In genomic region chr2:38477497-38477873, GRCm38 (mm10) we compare ENCODE assay signal across 27 mouse cellular contexts. TPM values are rescaled to one million over a fixed set of nuclear protein-coding genes. Genes with fewer than 3 reads are reported as not detected.
DNase-seq lines count a peak whose midpoint lies in the region; ATAC-seq lines count a peak whose summit lies in the region.
"Had no signal": no experiment of that assay in that cellular context is flagged by ENCODE, and none has a peak within 500 bp of the region (broad histone marks: within the 10 kb centered on the region; RNA-seq: fewer than 3 reads in every experiment).

No protein-coding gene starts in this region.

- H3K27me3 ChIP-seq in hindbrain, embryonic 13.5 days: no peaks in the 10 kb centered on the region
- H3K27me3 ChIP-seq in hindbrain, embryonic 11.5 days (ENCODE audit: control insufficient read depth, insufficient read depth, low read length): no peaks in the 10 kb centered on the region
- no peaks in the 10 kb centered on the region for H3K27me3 ChIP-seq in hindbrain, embryonic 16.5 days (replicated peaks; ENCODE audit: control insufficient read depth, insufficient read depth, low read length)
- H3K27me3 ChIP-seq in neural tube, embryonic 13.5 days: no peaks in the 10 kb centered on the region
- no peaks in the 10 kb centered on the region for H3K27me3 ChIP-seq in heart, embryonic 11.5 days (ENCODE audit: control insufficient read depth, insufficient read depth, low read length)
- H3K27me3 ChIP-seq in heart, embryonic 10.5 days (ENCODE audit: insufficient read depth, poor library complexity, severe bottlenecking): no peaks in the 10 kb centered on the region
- H3K27me3 ChIP-seq: CH12.LX; forebrain, embryonic 13.5 days; heart, embryonic 12.5 days; heart, embryonic 15.5 days; hindbrain, embryonic 15.5 days; Patski had no signal

- no peak overlapping the region for H3K27ac ChIP-seq in hindbrain, embryonic 13.5 days
- no peak overlapping the region for H3K27ac ChIP-seq in hindbrain, embryonic 11.5 days (ENCODE audit: low read depth, low read length)
- H3K27ac ChIP-seq in hindbrain, embryonic 16.5 days (ENCODE audit: low read depth, low read length): no peak overlapping the region
- H3K27ac ChIP-seq in neural tube, embryonic 13.5 days (replicated peaks): peak overlapping the region; percentile 68; the same call in 1 of the 2 replicates
- H3K27ac ChIP-seq in heart, embryonic 11.5 days (ENCODE audit: low read depth, low read length): no peak overlapping the region
- H3K27ac ChIP-seq in heart, embryonic 10.5 days: no peak overlapping the region
- H3K27ac ChIP-seq: forebrain, embryonic 10.5 days; forebrain, embryonic 13.5 days; heart, adult 2 months; heart, embryonic 15.5 days had no signal

- H3K4me3 ChIP-seq in hindbrain, embryonic 13.5 days: no peak overlapping the region
- H3K4me3 ChIP-seq in hindbrain, embryonic 11.5 days (ENCODE audit: low read depth, low read length): no peak overlapping the region
- H3K4me3 ChIP-seq in hindbrain, embryonic 16.5 days (ENCODE audit: low read length): no peak overlapping the region
- no peak overlapping the region for H3K4me3 ChIP-seq in neural tube, embryonic 13.5 days
- H3K4me3 ChIP-seq in heart, embryonic 11.5 days (ENCODE audit: low read depth, low read length): no peak overlapping the region
- no peak overlapping the region for H3K4me3 ChIP-seq in heart, embryonic 10.5 days
- H3K4me3 ChIP-seq: forebrain, embryonic 10.5 days; forebrain, embryonic 13.5 days; heart, adult 2 months; heart, embryonic 12.5 days; heart, embryonic 15.5 days; hindbrain, embryonic 15.5 days had no signal

- WGBS in hindbrain, embryonic 13.5 days: 76% methylated on average over 9 of the region's 9 CpGs
- WGBS in hindbrain, embryonic 11.5 days: 84% methylated on average over 9 of the region's 9 CpGs
- WGBS in hindbrain, embryonic 16.5 days: 67% methylated on average over 9 of the region's 9 CpGs
- WGBS in neural tube, embryonic 13.5 days: 43% methylated on average over 9 of the region's 9 CpGs
- 90% methylated on average over 9 of the region's 9 CpGs for WGBS in heart, embryonic 11.5 days (ENCODE audit: insufficient replicate concordance)
- WGBS in heart, embryonic 10.5 days: 85% methylated on average over 9 of the region's 9 CpGs

- H3K4me2 ChIP-seq in hindbrain, embryonic 13.5 days: no peak overlapping the region
- H3K4me2 ChIP-seq in hindbrain, embryonic 11.5 days (replicated peaks; ENCODE audit: low read depth, low read length): no peak overlapping the region
- no peak overlapping the region for H3K4me2 ChIP-seq in hindbrain, embryonic 16.5 days (ENCODE audit: low read length)
- H3K4me2 ChIP-seq in neural tube, embryonic 13.5 days: no peak overlapping the region
- no peak overlapping the region for H3K4me2 ChIP-seq in heart, embryonic 11.5 days
- H3K4me2 ChIP-seq: forebrain, embryonic 13.5 days; heart, embryonic 12.5 days; heart, embryonic 15.5 days; hindbrain, embryonic 15.5 days had no signal

- H3K9ac ChIP-seq in hindbrain, embryonic 13.5 days: no peak overlapping the region
- no peak overlapping the region for H3K9ac ChIP-seq in hindbrain, embryonic 11.5 days (ENCODE audit: low read depth, low read length)
- no peak overlapping the region for H3K9ac ChIP-seq in hindbrain, embryonic 16.5 days (ENCODE audit: low read depth, low read length)
- H3K9ac ChIP-seq in neural tube, embryonic 13.5 days: no peak overlapping the region
- H3K9ac ChIP-seq in heart, embryonic 11.5 days (ENCODE audit: low read depth, low read length): no peak overlapping the region
- H3K9ac ChIP-seq: forebrain, embryonic 13.5 days; heart, embryonic 12.5 days; heart, embryonic 15.5 days; hindbrain, embryonic 15.5 days had no signal

- no peaks in the 10 kb centered on the region for H3K9me3 ChIP-seq in hindbrain, embryonic 13.5 days
- H3K9me3 ChIP-seq in hindbrain, embryonic 11.5 days (ENCODE audit: control insufficient read depth, low read length): no peaks in the 10 kb centered on the region
- H3K9me3 ChIP-seq in hindbrain, embryonic 16.5 days (ENCODE audit: control insufficient read depth, low read length): no peaks in the 10 kb centered on the region
- no peaks in the 10 kb centered on the region for H3K9me3 ChIP-seq in neural tube, embryonic 13.5 days
- H3K9me3 ChIP-seq in heart, embryonic 11.5 days (replicated peaks; ENCODE audit: control insufficient read depth, low read length): no peaks in the 10 kb centered on the region
- no peaks in the 10 kb centered on the region for H3K9me3 ChIP-seq in heart, embryonic 10.5 days
- H3K9me3 ChIP-seq: forebrain, embryonic 10.5 days; forebrain, embryonic 13.5 days; heart, embryonic 15.5 days; hindbrain, embryonic 15.5 days had no signal

- DNase-seq in hindbrain, embryonic 11.5 days (ENCODE audit: low spot score): no peak
- DNase-seq in heart, embryonic 10.5 days (ENCODE audit: low spot score): no peak
- DNase-seq: adrenal gland, postnatal 10 days; adrenal gland, postnatal 36 days; B cell, adult 2 months; cerebellum, adult 18-20 months; cerebellum, adult 9-10 months; cerebellum, postnatal 14 days; gastrocnemius, postnatal 10 days; gastrocnemius, postnatal 36 days; heart, postnatal 10 days had no signal

- no peaks in the 10 kb centered on the region for H3K36me3 ChIP-seq in hindbrain, embryonic 13.5 days
- no peaks in the 10 kb centered on the region for H3K36me3 ChIP-seq in hindbrain, embryonic 11.5 days (ENCODE audit: control insufficient read depth, insufficient read depth, low read length)
- no peaks in the 10 kb centered on the region for H3K36me3 ChIP-seq in hindbrain, embryonic 16.5 days (ENCODE audit: control insufficient read depth, insufficient read depth, low read length)
- no peaks in the 10 kb centered on the region for H3K36me3 ChIP-seq in neural tube, embryonic 13.5 days
- no peaks in the 10 kb centered on the region for H3K36me3 ChIP-seq in heart, embryonic 11.5 days (ENCODE audit: control insufficient read depth, insufficient read depth, low read length)
- no peaks in the 10 kb centered on the region for H3K36me3 ChIP-seq in heart, embryonic 10.5 days
- H3K36me3 ChIP-seq: forebrain, embryonic 10.5 days; G1E; heart, embryonic 12.5 days; heart, embryonic 15.5 days; hindbrain, embryonic 15.5 days had no signal

- ATAC-seq in hindbrain, embryonic 13.5 days (ENCODE audit: low FRiP score): peak; percentile 71; the same call in 1 of the 2 replicates
- ATAC-seq in hindbrain, embryonic 11.5 days (ENCODE audit: low FRiP score): no peak
- ATAC-seq in hindbrain, embryonic 16.5 days: peak; percentile 68; the same call in 1 of the 2 replicates
- ATAC-seq in neural tube, embryonic 13.5 days (ENCODE audit: low read depth): peak; percentile 76; the same call in 1 of the 2 replicates
- ATAC-seq in heart, embryonic 11.5 days (replicated peaks; ENCODE audit: insufficient number of reproducible peaks, low FRiP score, low TSS enrichment): no peak
- ATAC-seq in monocyte, adult 5-6 weeks (replicated peaks; ENCODE audit: insufficient number of reproducible peaks, low FRiP score, low TSS enrichment, poor library complexity, severe bottlenecking): no peak
- ATAC-seq: forebrain, embryonic 13.5 days; forebrain, embryonic 16.5 days; inflammation-experienced regulatory T-cells, adult 6 months; Patski had no signal

- H3K4me1 ChIP-seq in hindbrain, embryonic 13.5 days (replicated peaks): peaks cover 6% of the 10 kb centered on the region
- no peaks in the 10 kb centered on the region for H3K4me1 ChIP-seq in hindbrain, embryonic 11.5 days (replicated peaks; ENCODE audit: control insufficient read depth, insufficient read depth, low read length)
- no peaks in the 10 kb centered on the region for H3K4me1 ChIP-seq in hindbrain, embryonic 16.5 days (ENCODE audit: control insufficient read depth, insufficient read depth, low read depth, low read length)
- peaks cover 20% of the 10 kb centered on the region for H3K4me1 ChIP-seq in neural tube, embryonic 13.5 days (replicated peaks)
- no peaks in the 10 kb centered on the region for H3K4me1 ChIP-seq in heart, embryonic 11.5 days (ENCODE audit: control insufficient read depth, insufficient read depth, low read length)
- no peaks in the 10 kb centered on the region for H3K4me1 ChIP-seq in heart, embryonic 10.5 days
- H3K4me1 ChIP-seq: forebrain, embryonic 10.5 days; forebrain, embryonic 13.5 days had no signal

RNA-seq across cellular contexts. Expression of gene Nek6, which starts 34.0 kb away (rescaled TPM):
- polyA plus RNA-seq in hindbrain, embryonic 13.5 days (2015; fragmentation: Nextera tagmentation; extraction: Ambion mirVana): 57.3 and 58.0 TPM in 2 replicates
- polyA plus RNA-seq in hindbrain, embryonic 11.5 days (2014; fragmentation: Nextera tagmentation; extraction: Ambion mirVana): 84.5 and 87.8 TPM in 2 replicates
- polyA plus RNA-seq in hindbrain, embryonic 16.5 days (2015; fragmentation: Nextera tagmentation; extraction: Ambion mirVana): 65.4 and 72.4 TPM in 2 replicates
- 58.8 and 60.5 TPM in 2 replicates for polyA plus RNA-seq in neural tube, embryonic 13.5 days (2015; fragmentation: Nextera tagmentation; extraction: Ambion mirVana)
- polyA plus RNA-seq in heart, embryonic 11.5 days (2014; fragmentation: Nextera tagmentation; extraction: Ambion mirVana): 78.8 and 85.1 TPM in 2 replicates
- polyA plus RNA-seq in heart, embryonic 10.5 days (2016; fragmentation: Nextera tagmentation; extraction: Ambion mirVana): 74.7 and 90.1 TPM in 2 replicates
- 0.39 to 0.57 TPM (median 0.53 TPM) in 3 replicates for total RNA-seq in monocyte, adult 5-6 weeks (2017)

Comparison
In these comparisons a context has a peak if more than half of its experiments do, and no peak if none do; other contexts are left out.
1. ATAC-seq: peak in hindbrain, embryonic 13.5 days (single experiment), hindbrain, embryonic 16.5 days (single experiment) and neural tube, embryonic 13.5 days (single experiment); none in hindbrain, embryonic 11.5 days (single experiment), heart, embryonic 11.5 days (single experiment) and monocyte, adult 5-6 weeks (single experiment).